Mouse (Mus musculus): Measurements from ENCODE around the gene Chpf.

Gene Chpf

DNA sequence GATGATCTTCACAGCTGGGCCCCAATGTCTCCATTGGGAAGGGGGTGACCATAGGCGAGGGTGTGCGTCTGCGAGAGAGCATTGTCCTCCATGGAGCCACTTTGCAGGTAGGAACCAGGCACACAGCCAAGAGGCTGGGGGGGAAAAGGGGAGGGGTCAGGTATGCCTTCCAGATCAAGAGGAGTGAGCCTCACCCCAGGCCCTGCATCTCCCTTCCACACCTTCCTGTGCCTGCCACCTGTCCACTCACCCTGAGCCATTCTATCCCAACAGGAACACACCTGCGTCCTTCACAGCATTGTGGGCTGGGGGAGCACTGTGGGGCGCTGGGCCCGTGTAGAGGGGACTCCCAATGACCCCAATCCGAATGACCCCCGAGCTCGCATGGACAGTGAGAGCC lies 36.9 kb downstream of the Chpf start:
- in situ Hi-C loops (cut with MboI, MseI), result no loop called here

DNA sequence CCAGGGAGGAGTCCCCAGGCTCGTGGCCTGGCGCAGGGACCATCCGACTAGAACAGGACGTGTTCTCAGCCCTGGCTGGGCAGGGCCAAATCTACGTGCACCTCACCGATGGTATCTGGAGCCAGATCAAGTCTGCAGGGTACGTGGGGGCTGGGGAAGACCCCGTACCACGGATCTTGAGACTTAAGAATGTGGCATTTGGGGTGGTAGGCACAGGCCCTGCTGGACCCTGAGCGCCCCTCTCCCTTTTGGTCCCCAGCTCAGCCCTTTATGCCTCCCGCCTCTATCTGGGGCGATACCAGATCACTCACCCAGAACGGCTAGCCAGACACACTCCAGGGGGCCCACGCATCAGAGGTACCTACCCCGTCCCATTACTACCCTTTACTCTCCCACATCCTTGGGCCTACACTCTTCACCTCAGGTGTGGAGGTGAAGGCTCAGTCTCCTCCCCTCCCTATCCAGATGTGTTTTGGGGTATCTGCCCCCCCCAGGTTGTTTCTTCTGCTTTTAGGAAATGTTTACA lies 37.6 kb downstream of the Chpf start:
- in situ Hi-C loops (cut with MboI, MseI), result no loop called here

DNA sequence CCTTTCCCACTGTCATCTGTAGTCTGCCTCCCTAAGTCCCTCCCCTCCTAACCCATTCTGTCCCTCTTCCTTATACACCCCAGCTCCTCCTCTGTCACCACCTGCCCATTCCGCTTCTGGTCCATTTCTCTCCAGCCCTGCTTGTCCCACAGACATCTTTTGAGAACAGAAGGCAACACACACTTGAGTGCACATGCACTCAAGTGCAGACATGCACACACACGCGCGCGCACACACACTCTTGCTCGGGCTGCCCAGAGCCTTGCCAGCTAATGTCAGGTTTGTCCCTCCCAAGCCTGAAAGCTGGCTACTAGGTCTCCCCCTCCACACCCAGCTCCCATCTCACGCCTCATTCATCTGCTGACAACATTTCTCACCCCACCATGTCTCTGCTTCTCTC lies 38.4 kb downstream of the Chpf start:
- in situ Hi-C loops (cut with MboI, MseI), result no loop called here

DNA sequence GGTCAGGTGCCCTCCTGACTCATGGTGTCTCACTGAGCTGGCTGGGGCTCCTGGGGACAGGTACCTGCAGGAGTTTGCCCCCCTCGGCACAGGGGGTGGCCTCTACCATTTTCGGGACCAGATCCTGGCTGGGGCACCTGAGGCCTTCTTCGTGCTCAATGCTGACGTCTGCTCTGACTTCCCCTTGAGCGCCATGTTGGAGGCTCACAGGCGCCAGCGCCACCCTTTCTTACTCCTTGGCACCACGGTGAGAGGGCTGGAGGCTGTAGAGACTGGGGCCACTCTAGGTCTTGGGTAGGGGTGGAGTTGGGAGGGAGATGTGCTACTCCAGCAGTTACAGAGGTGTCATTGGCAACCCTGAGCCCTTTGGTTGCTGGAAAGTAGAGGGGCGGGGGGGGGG lies 40.3 kb downstream of the Chpf start:
- in situ Hi-C loops (cut with MboI, MseI), result loop anchor here (5.0 kb wide), 2 partner anchors 39 to 311 kb away; partner anchors contain the start of genes Chpf, Nhej1 and Tmem198

DNA sequence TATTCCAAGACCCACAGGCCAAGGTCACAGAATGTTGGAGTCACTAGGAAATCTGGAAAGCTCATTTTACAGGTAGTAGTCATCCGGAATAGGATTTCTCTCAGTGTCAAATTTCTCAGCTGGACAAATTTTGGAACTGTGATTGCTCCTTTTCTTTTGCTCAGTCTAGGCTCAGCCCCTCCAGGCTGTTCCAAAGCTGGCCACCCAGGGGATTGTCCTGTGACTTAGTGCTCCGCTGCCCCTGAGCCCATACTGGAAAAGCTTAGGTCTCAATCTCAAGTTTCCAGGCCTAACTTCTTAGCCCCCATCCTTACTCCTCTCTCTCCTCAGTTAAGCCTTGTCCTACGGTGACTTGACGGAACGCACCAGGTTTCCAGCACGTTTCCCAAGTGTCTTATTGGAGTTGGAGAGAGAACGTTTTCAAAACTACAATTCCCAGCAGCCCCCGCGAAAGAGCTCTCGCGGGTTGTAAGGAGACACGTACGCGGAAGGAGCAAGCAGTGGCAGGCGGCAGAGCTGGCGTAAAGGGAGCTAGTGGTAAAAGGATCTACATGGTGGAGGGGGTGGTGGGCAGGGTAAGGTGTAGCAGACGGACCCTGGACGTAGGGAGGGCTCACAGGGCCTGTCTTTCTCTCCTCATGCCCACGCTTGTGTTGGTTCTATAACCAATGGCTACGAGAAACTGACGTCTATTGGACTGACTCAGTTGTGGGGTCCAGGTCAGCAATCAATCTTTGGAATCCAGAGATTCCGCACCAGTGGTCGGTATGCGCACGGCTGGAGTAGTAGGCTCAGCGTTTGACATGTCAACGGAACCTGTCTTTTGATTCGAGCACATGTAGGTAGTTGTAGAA lies 43.4 kb downstream of the Chpf start, which contains the start of gene Gmppa:
Gene Gmppa, plus strand, starts transcription at position 456 of the 854 bp plus-strand sequence.
- in situ Hi-C loops (cut with MboI, MseI), result loop anchor here (5.0 kb wide), 2 partner anchors 42 to 308 kb away; partner anchors contain the start of genes Chpf, Nhej1 and Tmem198

DNA sequence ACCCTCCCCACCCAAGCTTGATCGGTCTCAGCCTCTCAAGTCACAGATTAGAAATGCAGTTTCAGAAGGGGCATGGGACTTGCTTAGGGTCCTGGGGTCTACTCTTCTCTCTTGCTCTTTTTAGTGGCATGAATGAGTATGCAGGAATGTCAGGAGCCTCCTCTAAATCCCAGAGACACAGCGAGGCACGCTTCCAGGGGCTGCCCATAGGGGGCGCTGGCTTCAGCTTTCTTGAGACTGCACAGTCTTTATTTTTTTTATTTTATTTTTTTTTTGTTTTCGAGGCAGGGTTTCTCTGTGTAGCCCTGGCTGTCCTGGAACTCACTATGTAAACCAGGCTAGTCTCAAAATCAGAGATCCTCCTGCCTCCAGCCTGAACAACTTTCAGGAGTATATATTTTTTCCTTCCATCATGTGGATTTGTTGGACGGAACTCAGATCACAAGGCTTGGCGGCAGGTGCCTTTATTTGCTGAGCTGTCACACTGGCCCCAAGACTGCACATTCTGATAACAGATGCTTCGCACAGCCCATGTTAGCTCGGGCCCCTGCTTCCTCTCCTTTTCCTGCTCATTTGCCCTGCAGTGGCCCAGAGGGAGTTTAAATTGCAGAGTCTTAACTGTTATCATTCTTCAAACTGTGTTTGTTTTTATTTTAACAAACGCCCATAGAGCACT lies 53.2 kb downstream of the Chpf start:
- in situ Hi-C loops (cut with MboI, MseI), result no loop called here

All from T-helper 2 cell (primary cell).